Mouse (Mus musculus): Measurements from ENCODE around the gene Gria1.

GRCm38 (mm10) chr11:57127066-57127465 is 115.9 kb downstream of the Gria1 start:
- TF ChIP-seq POLR2A (IDR thresholded peaks at IDR 0.05; ENCODE audit: borderline replicate concordance, control insufficient read depth, low read depth, low read length) (no peak), CTCF (IDR thresholded peaks at IDR 0.05; ENCODE audit: control insufficient read depth, insufficient read depth, low read length) (no peak)

All from bone marrow, adult 2 months (tissue).